Comparison of ENCODE assay signal across 22 mouse cellular contexts in genomic region chr12:60292591-60292990, GRCm38 (mm10).
DNase-seq lines count a peak whose midpoint lies in the region; ATAC-seq and TF ChIP-seq lines count a peak whose summit lies in the region.
"Had no signal": no experiment of that assay in that cellular context is flagged by ENCODE, and none has a peak within 500 bp of the region (broad histone marks: within the 10 kb centered on the region; RNA-seq: fewer than 3 reads in every experiment).

No protein-coding gene starts in this region.

- no peak overlapping the region for H3K4me3 ChIP-seq in lung, postnatal 0 days (ENCODE audit: low read depth, low read length)
- no peak overlapping the region for H3K4me3 ChIP-seq in macrophage (ENCODE audit: inconsistent target)
- H3K4me3 ChIP-seq: gastrocnemius, adult 2 months; hindbrain, embryonic 13.5 days; layer of hippocampus, adult 2 months; limb, embryonic 10.5 days; liver, embryonic 13.5 days; lung, embryonic 15.5 days; neural tube, embryonic 13.5 days had no signal

- peak; percentile 27 for DNase-seq in lung, postnatal 0 days (ENCODE audit: low spot score)
- no peak for DNase-seq in lung, postnatal 25 days (ENCODE audit: low spot score)
- DNase-seq in adipocyte (ENCODE audit: low spot score) = peak; percentile 38
- DNase-seq in urinary bladder, adult 18-20 months (ENCODE audit: low spot score in 2 of 2) = no peak
- DNase-seq in gastrocnemius, postnatal 14 days = no peak
- DNase-seq in kidney, postnatal 14 days = no peak
- DNase-seq: adrenal gland, postnatal 14 days; cerebellum, postnatal 10 days; gastrocnemius, adult 2 months; heart, adult 18-20 months; liver, embryonic 13.5 days; thymus, postnatal 25 days had no signal

- no peaks in the 10 kb centered on the region for H3K27me3 ChIP-seq in lung, postnatal 0 days (replicated peaks; ENCODE audit: insufficient read depth, low read length)
- H3K27me3 ChIP-seq: CH12.LX; hindbrain, embryonic 13.5 days; liver, embryonic 13.5 days; lung, embryonic 15.5 days; neural tube, embryonic 13.5 days had no signal

- no peaks in the 10 kb centered on the region for H3K9me3 ChIP-seq in lung, postnatal 0 days (ENCODE audit: low read length)
- H3K9me3 ChIP-seq: hindbrain, embryonic 13.5 days; limb, embryonic 10.5 days; liver, embryonic 13.5 days; lung, embryonic 15.5 days; neural tube, embryonic 13.5 days had no signal

- no peak overlapping the region for H3K27ac ChIP-seq in lung, postnatal 0 days (ENCODE audit: low read length)
- peak overlapping the region; percentile 52 for H3K27ac ChIP-seq in macrophage
- H3K27ac ChIP-seq: gastrocnemius, adult 2 months; hindbrain, embryonic 13.5 days; kidney, postnatal 0 days; layer of hippocampus, adult 2 months; limb, embryonic 10.5 days; liver, embryonic 13.5 days; lung, embryonic 15.5 days; neural tube, embryonic 13.5 days had no signal

- intact Hi-C loops in gastrocnemius, postnatal 14 days (cut with DNase I; ENCODE audit: low total_unique reads) = no loop called here

- 63% methylated on average over 2 of the region's 2 CpGs for whole genome bisulfite sequencing in lung, postnatal 0 days
- WGBS in macrophage (ENCODE audit: missing documents) = 51% methylated on average over 2 of the region's 2 CpGs

- H3K36me3 ChIP-seq in lung, postnatal 0 days (ENCODE audit: insufficient read depth, low read length) = no peaks in the 10 kb centered on the region
- H3K36me3 ChIP-seq in macrophage (ENCODE audit: inconsistent target) = no peaks in the 10 kb centered on the region
- H3K36me3 ChIP-seq: hindbrain, embryonic 13.5 days; limb, embryonic 10.5 days; liver, embryonic 13.5 days; lung, embryonic 15.5 days; neural tube, embryonic 13.5 days had no signal

- H3K79me2 ChIP-seq in macrophage (ENCODE audit: inconsistent target) = no peaks in the 10 kb centered on the region

- H3K9ac ChIP-seq in lung, postnatal 0 days (replicated peaks; ENCODE audit: low read depth) = no peak overlapping the region
- H3K9ac ChIP-seq: hindbrain, embryonic 13.5 days; liver, embryonic 13.5 days; lung, embryonic 15.5 days; neural tube, embryonic 13.5 days had no signal

- TF ChIP-seq CTCF in lung, postnatal 0 days (IDR thresholded peaks at IDR 0.05) = no peak

- no peak for TF ChIP-seq EP300 in lung, postnatal 0 days (IDR thresholded peaks at IDR 0.05)

- H3K4me2 ChIP-seq in lung, postnatal 0 days (replicated peaks; ENCODE audit: low read depth, low read length) = no peak overlapping the region
- H3K4me2 ChIP-seq: hindbrain, embryonic 13.5 days; liver, embryonic 13.5 days; lung, embryonic 15.5 days; neural tube, embryonic 13.5 days had no signal

- no peaks in the 10 kb centered on the region for H3K4me1 ChIP-seq in lung, postnatal 0 days (ENCODE audit: insufficient read depth, low read depth, low read length)
- H3K4me1 ChIP-seq: hindbrain, embryonic 13.5 days; limb, embryonic 10.5 days; liver, embryonic 13.5 days; lung, embryonic 15.5 days; neural tube, embryonic 13.5 days had no signal

- ATAC-seq in lung, postnatal 0 days = no peak
- ATAC-seq: forebrain, embryonic 16.5 days; intestine, embryonic 16.5 days had no signal

Comparison
In these comparisons a context has a peak if more than half of its experiments do, and no peak if none do; other contexts are left out.
1. DNase-seq: peak in lung, postnatal 0 days (single experiment) and adipocyte (single experiment); none in lung, postnatal 25 days (single experiment), urinary bladder, adult 18-20 months (0 of 2), gastrocnemius, postnatal 14 days (single experiment) and kidney, postnatal 14 days (single experiment).